Mouse (Mus musculus) stomach, postnatal 0 days (tissue): Measurements from ENCODE around the gene Fcho1.

Experiments
- CTCF ChIP-seq: IDR thresholded peaks from 2 replicates; pipeline ENCODE4 v1.5.1; 2016; ENCODE audit warnings: antibody characterized with exemption, low read depth, mild to moderate bottlenecking, moderate library complexity
- EP300 ChIP-seq: optimal IDR thresholded peaks from 2 replicates; pipeline ENCODE3; 2016; ENCODE audit warnings: antibody characterized with exemption

DNA sequence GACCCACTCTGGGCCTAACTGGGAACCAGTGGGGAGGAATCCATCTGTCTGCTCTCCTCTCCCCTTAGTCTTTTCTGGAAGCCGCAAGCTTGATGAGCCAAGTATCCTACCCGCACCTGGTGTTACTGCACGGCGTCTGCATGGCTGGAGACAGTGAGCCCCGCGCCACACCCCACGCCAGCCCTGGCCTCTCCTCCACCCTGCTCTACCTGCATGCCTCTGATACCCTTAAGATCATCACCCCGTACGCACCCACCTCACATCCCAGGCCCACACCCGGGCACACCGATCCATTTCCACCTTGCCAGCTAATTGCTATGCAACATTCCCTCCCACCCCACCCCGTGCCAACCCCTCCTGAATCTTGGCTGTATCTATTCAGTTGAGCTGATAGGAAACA is 42.7 kb downstream of the Fcho1 start:
- TF ChIP-seq CTCF (no peak), EP300 (no peak)
